Mouse (Mus musculus): Measurements from ENCODE around the gene Wfs1. TPM values are rescaled to one million over a fixed set of nuclear protein-coding genes. Genes with fewer than 3 reads are reported as not detected.

Wfs1 gene
- total RNA-seq, 2 experiments from 2014 or later, result 25.4 to 30.2 TPM

DNA sequence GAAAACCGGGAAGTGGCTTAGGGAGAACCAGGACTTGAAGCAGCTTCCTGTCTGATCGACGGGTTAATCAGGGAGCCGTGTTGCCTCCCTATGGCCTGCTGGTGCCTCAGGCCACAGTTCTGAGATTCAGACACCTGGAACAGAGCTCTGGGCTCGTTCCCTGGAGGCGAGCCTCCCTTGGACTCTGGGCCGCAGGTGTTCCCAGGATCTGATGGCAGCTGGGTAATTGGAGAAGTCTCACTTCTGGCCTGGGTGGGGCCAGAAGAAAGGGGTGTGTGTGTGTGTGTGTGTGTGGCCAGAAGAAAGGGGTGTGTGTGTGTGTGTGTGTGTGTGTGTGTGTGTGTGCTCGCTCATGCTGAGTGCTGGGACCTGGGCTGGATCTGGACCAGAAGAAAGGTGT is 55.6 kb downstream of the Wfs1 start:
- DNase-seq, result no peak

DNA sequence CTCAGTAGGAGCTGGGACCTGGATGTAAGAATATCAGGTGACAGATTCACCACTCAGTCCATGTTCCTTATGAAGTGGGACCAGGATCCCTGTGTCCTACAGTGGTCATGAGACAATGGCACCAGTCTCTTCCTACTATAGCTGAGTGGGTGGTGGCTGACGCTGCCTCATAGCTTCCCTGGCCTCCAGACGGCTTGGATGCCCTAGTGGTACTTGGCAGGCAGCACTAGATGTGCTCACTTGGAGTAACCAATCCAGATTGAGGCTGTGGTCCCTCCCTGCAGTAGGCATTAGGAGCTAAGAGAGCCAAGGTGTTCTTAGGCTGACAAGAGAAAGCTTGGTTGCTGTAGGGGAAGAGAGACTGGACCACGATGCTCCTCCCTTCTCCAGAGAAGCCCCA is 59.6 kb downstream of the Wfs1 start:
- no peak for DNase-seq

DNA sequence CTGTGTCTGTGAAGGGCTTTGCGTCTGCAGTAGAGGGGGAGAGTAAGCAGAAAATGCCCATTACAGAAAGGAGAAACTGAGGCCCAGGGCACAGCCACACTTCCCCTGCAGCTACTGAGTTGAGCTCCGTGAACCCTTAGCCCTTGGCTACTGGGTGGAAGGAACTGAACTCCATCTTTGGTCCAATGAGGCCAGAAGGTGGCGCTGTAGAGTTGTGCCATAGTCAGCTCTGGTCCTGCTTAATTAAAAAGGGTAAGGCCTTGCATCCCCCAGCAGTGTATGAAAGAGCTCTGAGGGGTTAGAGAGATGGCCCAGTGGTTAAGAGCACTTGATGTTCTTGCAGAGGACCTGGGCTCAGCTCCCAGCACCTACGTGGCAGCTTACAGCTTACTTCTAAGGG is 60.3 kb downstream of the Wfs1 start:
- DNase-seq, result no peak

DNA sequence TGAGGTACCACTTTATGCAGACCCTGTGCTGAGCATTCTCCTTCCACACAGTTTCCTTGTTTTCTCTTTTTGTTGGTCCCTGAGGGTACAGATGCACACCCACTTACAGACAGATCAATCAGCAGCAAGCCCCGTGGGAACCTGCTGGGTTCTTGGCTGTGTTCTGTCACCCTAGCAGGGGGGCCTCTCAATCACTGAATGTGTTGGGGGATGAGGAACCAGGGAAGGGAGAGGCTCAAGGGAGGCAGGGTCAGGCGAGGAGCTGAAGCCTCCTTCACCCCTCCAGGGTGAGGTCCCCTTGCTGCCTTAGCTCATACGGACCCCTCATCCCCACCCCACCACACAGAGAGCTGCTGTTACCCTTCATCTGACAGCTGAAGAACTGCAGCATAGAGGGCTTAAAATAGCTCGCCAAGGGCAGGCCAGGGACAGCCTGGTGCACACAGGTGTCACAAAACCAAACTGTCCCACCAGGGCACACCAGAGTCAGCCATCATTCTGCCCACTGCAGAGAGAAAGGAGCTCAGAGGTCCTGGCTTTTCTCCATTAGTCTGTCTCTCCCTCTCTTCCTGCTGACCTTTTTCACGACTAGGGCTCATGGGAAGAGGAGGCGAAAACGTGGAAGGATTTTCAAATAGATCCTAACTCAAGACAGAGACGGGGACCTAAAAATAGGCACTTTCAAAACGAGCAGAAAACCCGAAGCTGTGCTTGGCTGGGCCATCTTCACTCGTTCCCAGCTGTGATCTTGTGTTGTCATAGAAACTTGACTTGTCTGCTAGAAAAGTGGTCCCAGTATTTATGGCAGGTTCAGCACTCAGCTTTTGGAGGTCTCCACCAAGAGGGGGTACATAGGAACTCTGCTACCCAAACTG is 64.9 kb downstream of the Wfs1 start:
- DNase-seq, result no peak

DNA sequence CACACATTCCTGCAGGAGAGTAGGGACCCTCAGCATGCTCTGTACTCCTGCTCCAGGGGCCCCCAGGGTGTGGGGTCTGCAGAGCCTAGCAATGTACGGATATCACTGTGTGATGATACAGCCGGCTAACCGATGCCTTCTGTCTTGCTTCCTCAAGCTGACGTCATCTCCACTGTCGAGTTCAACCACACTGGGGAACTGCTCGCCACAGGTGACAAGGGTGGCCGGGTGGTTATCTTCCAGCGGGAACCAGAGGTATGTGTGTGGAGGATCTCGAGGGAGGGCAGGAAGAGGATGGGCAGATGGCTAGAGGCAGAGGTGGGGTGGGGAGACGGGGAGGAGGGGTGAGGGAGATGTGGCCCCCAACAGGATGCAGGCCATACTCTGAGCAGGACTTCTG is 66.2 kb downstream of the Wfs1 start:
- no peak for DNase-seq

DNA sequence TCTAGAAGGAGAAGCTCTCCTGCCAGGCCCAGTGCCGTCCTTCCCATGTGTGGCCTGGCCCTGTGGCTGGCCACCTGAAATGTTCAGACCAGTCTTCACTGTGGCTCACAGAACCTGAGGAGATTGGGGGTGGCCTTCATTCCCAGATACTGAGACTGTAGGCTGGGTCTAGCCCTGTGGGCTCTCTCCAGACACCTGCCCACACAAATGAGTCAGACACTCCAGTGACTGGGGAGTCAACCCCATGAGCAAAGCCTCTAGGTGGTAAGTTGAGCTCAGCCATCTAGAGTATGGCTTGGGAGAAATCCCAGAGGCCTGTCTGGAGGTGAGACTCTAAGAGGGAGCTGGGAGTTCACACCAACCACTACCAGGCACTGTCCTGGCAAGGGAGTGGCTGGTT is 67.1 kb downstream of the Wfs1 start:
- no peak for DNase-seq

DNA sequence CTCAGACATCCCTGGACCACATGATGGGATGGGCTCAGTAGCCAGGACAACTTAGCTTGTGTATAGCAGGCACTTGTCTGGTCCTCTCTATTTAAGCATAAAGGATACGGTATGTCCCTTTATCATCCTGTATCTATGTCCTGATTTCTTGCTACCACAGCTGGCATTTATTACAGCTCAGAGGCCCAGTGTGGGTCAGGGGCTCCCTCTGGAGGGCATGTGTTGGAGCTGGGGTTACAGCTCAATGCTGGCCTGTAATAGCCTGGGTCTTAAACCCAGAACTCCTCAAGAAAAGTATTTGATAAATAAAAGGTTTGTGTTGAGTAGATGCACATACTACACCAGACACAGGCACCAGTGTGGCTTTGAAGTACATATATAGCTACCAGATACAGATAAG is 68.9 kb downstream of the Wfs1 start:
- no peak for DNase-seq

DNA sequence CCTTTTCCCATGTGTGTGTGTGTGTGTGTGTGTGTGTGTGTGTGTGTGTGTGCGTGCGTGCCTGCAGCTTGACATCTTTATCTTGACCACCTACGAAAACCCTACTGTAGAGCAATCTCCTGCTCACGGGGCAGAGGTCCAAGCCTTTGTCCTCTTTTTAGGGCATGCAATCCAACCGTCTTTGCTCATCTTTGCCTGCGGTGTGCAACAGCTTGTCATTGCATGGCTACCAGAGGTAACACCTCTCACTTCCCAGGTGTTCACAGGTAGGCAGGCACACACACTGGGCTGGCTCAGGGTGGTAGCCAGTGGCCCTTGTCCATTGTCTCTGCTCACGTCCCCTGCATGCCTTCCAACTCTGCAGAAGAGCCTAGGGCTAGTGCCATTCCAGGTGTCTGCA is 71.0 kb downstream of the Wfs1 start:
- DNase-seq, result no peak

DNA sequence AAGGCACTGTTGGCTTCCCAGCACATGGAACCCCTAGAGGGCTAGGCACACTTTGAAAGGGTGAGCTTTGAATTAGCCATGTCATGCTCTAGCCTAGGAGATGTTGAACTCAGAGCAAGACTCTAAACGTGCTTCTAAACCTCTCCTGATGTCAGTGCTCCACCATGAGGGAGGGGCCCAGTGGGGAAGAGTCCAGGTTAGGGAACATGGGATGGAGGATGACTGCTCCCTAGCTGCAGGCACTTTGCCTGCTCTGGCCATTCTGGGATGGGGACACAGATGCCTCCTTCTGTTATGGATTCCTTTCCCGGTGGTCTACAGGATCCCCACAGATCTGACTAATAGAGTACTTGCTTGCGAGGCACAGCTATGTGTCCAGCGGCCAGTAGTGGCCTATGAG is 71.8 kb downstream of the Wfs1 start:
- no peak for DNase-seq

DNA sequence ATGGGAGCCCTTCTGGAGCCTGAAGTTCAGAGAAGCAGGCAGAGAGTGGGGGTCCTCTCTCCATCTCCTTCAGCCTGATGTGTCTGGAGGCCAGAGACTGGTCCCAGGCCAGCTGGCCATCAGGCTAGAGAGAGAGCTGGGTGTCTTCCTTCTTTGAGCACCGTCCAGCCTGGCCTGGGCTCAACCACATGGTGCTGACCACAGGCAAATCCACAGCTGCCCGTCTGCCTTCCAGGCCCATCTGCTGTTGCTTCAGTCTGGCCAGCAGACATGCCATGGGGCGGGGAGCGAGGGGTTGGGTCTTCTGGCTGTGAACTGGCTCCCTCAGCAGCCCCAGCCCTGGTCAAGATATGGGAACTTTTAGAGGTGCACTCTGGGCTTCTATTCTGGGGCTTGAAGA is 72.4 kb downstream of the Wfs1 start:
- peak; percentile 23 for DNase-seq

Other genes starting within 250 kb of the Wfs1 start
- 10 to 100 TPM in 1 of 2 experiments, 1 to 10 TPM in 1; 9.8 to 11.0 TPM for gene Bloc1s4, start 240.6 kb downstream of the Wfs1 start, total RNA-seq (2021)
- 100 to 1,000 TPM; 319 to 321 TPM for gene Mrfap1, start 192.4 kb downstream of the Wfs1 start, total RNA-seq (2021)
- 10 to 100 TPM; 12.1 to 15.1 TPM for gene Man2b2, start 158.6 kb downstream of the Wfs1 start, total RNA-seq (2021)
- gene Ppp2r2c, start 120.7 kb downstream of the Wfs1 start, total RNA-seq (2021), result 1 to 10 TPM; 1.2 TPM
- not detected for gene Gm1043, start 96.2 kb upstream of the Wfs1 start, total RNA-seq (2021)